Mouse (Mus musculus): ENCODE results near the gene Clca4a.
"Not testable (repeated sequence)": the region's sequence is repeated elsewhere in the genome, so short reads cannot be mapped to it uniquely, and the experiment has no call there.

The Clca4a gene

DNA sequence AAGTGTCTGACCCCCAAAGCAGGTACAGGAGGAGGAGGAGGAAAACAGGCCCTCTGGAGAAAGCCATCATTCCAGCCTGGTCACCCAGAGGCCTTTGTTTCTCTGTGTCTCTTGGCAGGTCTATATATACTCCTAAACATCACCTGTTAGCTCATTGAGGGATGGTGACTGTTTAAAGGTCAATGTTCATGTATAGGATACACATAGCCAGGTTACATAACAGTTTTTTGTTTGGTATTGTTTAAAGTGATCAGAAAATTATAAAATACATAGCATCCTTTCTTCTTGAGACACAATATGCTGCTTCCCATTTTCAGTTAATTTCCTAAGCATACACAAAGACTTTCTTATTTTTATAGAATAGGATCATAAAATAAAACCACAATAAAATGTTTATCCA is at the start of gene Clca4a:
Gene Clca4a, minus strand, starts transcription at position 101 of the 400 bp plus-strand sequence.
- no peak for DNase-seq (ENCODE audit: extremely low spot score, low spot score)

GRCm38 (mm10) chr3:145017807-145018206 is 43.0 kb upstream of the Clca4a start:
- DNase-seq (ENCODE audit: extremely low spot score, low spot score) = no peak

- no peak for DNase-seq (ENCODE audit: extremely low spot score, low spot score)
These were observed 29.6 kb upstream of the Clca4a start for GRCm38 (mm10) chr3:145004422-145004821.

DNA sequence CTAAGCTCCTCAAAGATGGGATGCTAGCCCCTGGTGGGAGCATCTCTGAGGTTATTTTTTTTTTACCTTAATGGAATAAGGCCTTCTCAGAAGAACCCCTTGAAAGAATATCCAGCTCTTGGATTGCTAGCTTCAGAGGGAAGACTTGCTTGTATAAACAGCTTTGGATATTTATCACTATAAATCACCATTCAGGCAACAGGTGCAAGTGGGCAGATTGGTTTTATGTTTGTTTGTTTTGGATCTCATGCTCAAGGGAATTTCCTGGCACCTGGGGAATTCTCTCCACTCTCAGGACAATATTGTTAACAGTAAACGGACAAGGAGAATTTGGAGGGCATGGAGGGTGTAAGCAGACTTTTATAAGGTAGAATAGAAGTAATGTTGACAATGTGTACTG is 26.1 kb upstream of the Clca4a start:
- no peak for DNase-seq (ENCODE audit: extremely low spot score, low spot score)

DNA sequence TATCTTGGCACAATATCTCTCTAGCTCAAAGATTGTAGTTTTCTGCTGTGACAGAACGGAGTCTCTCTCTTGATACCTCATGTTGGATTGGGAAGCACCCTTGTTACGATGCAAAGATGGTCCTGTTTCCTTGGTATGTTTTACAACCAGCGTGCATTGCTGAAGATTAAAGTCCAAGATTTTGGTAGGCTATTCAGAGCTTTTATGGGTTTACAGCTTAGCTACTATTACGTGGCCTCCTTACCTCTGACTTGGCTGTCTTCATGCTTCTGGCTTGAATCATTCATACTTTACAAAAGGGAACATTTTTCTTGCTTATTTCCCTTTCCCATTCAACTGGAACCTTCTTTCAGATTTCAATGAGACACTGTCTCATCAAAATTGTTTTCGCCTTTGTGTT is 18.2 kb upstream of the Clca4a start:
- DNase-seq (ENCODE audit: extremely low spot score, low spot score) = no peak

- DNase-seq (ENCODE audit: extremely low spot score, low spot score) = no peak
These were observed 17.8 kb upstream of the Clca4a start for GRCm38 (mm10) chr3:144992618-144993017.

GRCm38 (mm10) chr3:144985890-144986289 is 11.0 kb upstream of the Clca4a start:
- no peak for DNase-seq (ENCODE audit: extremely low spot score, low spot score)

- no peak for DNase-seq (ENCODE audit: extremely low spot score, low spot score)
These were observed 5.7 kb upstream of the Clca4a start for GRCm38 (mm10) chr3:144980551-144980950.

DNA sequence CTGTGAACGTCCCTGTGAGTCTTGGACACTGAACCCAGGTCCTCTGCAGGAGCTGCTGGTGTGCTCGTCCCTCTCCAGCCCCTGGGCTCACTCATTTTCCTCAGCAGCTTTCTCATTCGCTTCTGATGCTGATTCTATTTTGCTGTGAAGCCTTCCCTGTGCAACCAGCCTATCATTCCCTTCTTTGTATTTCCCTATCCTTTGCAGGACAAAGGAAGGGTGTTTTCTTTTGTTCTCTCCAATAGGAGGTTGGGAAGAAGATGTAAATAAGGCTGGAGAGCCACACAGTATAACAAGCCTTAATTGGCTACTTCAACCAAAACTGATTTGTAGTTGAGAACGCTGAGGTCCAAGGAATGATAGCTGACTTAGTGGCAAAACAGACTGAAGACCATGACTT is 2.8 kb upstream of the Clca4a start:
- no peak for DNase-seq (ENCODE audit: extremely low spot score, low spot score)

DNA sequence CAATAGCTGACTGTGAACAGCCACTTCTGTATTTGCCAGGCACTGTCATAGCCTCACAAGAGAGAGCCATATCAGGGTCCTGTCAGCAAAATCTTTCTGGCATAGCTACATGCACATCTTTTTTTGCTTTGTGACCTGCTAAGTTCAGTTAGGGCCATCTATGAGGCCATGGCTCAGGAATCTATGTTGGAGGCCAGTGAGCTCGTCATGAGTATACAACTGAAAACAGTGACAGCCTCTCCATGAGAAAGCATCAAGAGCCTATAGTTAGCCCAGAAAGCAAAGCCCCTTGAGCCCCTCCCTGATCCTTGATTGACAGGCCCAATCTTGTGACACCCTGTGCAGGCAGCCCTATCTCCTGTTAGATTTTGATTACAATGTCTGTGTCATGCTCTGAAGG is 1.2 kb upstream of the Clca4a start:
- DNase-seq (ENCODE audit: extremely low spot score, low spot score) = no peak

GRCm38 (mm10) chr3:144971553-144972270 is 3.1 kb downstream of the Clca4a start:
- DNase-seq (ENCODE audit: extremely low spot score, low spot score) = no peak

DNA sequence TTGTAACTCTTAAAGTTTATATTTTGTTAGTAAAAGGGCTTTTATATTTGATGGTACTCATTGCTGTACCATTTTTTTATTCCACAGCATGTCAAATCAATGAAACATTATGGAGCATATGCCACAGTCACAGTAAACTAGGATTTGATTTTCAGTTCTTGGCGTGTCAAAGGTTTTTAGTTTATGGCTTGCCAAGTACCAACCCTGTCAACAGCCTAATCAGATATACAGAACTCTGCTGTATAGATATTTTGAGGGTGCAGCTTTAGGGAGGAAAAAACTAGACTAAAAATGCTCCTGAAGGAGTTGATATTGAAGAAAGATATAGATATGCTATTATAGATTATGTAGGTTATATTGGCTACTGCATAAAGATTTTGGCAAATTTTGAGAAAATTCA is 5.1 kb downstream of the Clca4a start:
- no peak for DNase-seq (ENCODE audit: extremely low spot score, low spot score)

DNA sequence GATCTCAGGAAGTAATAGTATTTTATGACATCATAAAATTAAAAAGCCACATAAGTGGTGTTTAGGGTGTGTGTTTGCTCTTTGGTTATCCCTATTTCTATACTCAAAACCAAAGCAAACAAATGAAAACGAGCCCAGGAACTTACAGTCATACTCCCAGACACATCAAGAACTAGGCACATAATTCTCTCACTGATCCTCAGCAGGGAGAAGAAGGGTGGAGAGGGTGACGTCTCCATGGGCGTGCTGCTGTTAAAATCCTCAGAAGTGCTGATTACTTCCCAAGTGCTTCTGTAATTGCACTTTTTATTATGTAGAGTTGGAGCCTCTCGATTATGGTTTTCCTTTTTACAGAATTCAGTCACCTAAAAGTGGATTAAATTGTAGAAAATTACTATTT is 8.8 kb downstream of the Clca4a start:
- DNase-seq (ENCODE audit: extremely low spot score, low spot score) = no peak

DNA sequence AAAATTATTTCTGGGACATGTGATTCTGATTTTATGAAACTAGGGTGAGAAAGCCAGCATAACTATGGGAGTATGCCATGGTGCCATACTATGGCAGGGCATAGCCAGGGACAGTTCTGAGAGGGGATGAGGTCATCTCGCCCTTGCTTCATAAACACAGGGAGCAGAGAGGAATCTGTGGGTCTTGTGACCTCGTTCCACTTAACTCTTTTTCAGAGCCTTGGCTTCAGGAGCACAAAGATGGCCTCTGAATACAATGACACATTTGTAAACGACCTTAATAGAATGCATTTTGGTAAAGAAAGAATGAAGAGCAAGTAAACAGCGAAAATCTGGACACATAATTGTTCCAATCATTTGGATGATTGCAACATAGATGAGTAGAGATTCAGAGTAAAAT is 24.0 kb downstream of the Clca4a start:
- no peak for DNase-seq (ENCODE audit: extremely low spot score, low spot score)

DNA sequence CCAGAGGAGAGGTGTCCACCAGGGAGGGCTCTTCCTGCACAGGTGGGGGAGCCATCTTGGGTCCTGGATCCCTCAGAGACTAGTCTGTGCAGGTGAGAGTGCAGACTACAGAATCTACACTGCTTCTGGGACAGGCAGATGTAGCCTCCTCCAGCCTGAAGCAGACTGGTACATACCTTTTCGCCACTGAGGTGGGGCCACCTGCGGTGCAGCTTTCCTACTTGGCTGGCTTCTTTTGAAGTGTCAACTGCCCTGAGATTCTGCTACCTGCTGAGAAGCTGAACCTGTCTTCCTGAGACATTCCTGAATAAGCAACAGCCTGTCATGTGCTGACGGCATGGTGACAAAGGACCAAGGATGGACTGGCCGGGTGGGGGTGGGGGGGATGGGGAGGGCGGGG is 27.5 kb downstream of the Clca4a start:
- not testable (repeated sequence) for DNase-seq (ENCODE audit: extremely low spot score, low spot score)

- not testable (repeated sequence) for DNase-seq (ENCODE audit: extremely low spot score, low spot score)
These were observed 41.2 kb downstream of the Clca4a start for GRCm38 (mm10) chr3:144933625-144934024.

GRCm38 (mm10) chr3:144933011-144933491 is 41.8 kb downstream of the Clca4a start:
- no peak for DNase-seq (ENCODE audit: extremely low spot score, low spot score)

DNA sequence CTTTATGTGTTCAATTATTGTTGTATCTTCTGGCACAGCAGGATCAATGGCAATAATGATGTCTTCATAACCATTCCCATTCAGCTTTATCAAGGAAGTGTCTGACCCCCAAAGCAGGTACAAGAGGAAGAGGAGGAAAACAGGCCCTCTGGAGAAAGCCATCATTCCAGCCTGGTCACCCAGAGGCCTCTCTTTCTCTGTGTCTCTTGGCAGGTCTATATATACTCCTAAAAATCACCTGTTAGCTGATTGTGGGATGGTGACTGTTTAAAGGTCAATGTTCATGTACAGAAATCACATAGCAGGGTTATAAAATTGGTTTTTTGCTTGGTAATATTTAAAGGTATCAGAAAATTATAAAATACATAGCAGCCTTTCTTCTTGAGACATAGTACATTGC is 42.5 kb downstream of the Clca4a start, which contains the start of gene Clca4b:
Gene Clca4b, minus strand, starts transcription at position 195 of the 400 bp plus-strand sequence.
- no peak for DNase-seq (ENCODE audit: extremely low spot score, low spot score)

GRCm38 (mm10) chr3:144914014-144914413 is 60.8 kb downstream of the Clca4a start:
- no peak for DNase-seq (ENCODE audit: extremely low spot score, low spot score)
